Comparison of ENCODE assay signal across 1 mouse cellular context in genomic region chr17:46167014-46167413, GRCm38 (mm10).
TF ChIP-seq lines count a peak whose summit lies in the region.

No protein-coding gene starts in this region.

TF ChIP-seq in MEL, 35 proteins besides CTCF, POLR2A, EP300 and RAD21:
- TF ChIP-seq SMC3 (IDR thresholded peaks at IDR 0.05; ENCODE audit: low read depth, low read length) (peak; percentile 52), MYC (IDR thresholded peaks at IDR 0.05; ENCODE audit: low read depth, low read length) (no peak), POLR2AphosphoS2 (IDR thresholded peaks at IDR 0.05; ENCODE audit: low read length) (no peak), NRF1 (IDR thresholded peaks at IDR 0.05; ENCODE audit: insufficient read depth, low read depth, low read length, poor library complexity, severe bottlenecking) (no peak)
